Mouse (Mus musculus): Measurements from ENCODE around the gene Ccdc184. TPM values are rescaled to one million over a fixed set of nuclear protein-coding genes. Genes with fewer than 3 reads are reported as not detected.

Gene Ccdc184
- not detected in 2 replicates for total RNA-seq (2017)

DNA sequence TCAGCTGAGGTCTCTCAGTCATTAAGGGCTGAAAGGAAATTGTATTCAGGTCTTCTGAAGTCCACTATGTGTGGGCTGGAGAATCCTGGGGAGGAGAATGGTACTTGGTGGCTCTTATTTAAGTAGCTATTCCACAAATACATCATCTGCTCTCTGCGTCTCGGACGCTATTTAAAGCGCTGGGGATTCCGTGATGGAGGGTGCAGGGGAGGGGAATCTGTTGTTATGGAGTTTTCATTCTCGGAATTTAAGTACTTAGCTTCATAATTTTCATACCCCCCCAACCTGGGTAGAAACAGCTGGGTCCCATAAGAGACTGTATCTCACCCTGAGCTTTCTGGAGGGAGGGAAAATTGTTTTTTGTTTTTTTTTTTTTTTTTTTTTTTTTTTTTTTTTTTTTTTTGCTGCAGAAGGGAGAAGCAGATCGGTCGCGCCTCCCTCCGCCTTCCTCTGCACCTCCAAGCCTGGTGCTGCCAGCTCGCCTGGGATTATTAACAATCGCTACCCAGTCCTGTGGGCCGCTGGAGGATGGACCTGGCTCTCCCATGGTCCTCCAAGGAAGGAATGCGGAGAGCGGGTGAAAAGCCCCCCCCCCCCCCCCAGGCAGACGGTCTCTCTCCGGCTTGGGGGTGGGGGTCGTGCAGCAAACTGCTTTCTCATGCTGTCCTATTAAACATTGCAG is at the start of gene Ccdc184:
Gene Ccdc184 (plus strand): TSS at position 196 of the 682 bp plus-strand sequence.
- no peak for ATAC-seq (ENCODE audit: extremely low read depth, insufficient number of reproducible peaks, low FRiP score, poor library complexity, severe bottlenecking)

DNA sequence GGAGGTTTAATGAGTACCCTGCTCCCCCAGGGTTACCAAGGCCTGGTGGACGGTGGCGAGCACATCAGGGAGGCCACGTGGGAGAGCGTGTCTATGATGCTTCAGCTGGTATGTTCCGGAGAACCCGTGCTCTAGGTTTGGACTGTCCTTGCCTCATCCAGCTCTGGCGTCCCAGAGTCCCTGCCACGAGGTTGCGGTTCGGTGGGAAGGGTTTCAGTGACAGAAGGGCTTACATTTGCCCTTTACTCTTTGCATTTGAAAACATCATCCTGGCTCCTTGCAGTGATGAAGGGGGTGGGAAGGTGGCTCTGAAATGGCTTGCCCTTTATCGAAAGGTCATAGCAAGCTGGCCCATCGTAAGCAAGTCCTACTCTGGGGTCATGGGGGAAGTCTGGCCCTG is 47.6 kb upstream of the Ccdc184 start:
- ATAC-seq (ENCODE audit: extremely low read depth, insufficient number of reproducible peaks, low FRiP score, poor library complexity, severe bottlenecking) = no peak

DNA sequence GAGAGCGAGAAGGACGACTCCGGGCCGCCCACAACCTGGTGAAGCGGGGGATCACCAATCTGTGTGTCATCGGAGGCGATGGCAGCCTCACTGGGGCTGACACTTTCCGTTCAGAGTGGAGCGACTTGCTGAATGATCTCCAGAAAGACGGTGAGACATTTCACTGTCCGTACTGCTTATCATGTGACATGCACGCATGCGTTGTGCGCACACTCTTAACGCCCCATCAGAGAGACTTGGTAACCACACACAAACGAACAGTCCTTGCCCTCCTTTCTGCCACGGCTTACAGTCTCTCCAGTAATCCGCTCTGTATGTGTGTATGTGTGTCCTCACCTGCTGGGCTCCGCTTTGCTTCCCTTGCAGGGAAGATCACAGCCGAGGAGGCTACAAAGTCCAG is 46.1 kb upstream of the Ccdc184 start:
- no peak for ATAC-seq (ENCODE audit: extremely low read depth, insufficient number of reproducible peaks, low FRiP score, poor library complexity, severe bottlenecking)

DNA sequence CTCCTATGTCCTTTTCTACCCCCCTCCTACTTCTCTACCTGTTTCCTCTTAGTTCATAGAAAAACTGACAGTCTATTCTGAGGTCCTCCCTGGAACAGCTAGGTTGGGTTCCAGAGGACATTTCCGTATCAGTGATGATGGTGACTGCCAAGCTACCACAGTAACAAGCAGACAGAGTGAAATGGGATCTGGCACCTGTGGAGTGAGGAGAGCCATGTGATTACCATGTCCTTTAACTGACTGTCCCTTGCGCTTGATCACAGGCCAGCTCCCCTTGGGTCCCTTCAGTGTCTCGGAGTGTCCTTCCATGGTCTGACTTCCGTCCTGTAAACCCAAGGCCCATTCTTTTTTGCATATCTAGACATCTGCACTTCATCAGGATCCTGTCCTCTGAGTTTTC is 36.0 kb upstream of the Ccdc184 start:
- ATAC-seq (ENCODE audit: extremely low read depth, insufficient number of reproducible peaks, low FRiP score, poor library complexity, severe bottlenecking) = no peak

DNA sequence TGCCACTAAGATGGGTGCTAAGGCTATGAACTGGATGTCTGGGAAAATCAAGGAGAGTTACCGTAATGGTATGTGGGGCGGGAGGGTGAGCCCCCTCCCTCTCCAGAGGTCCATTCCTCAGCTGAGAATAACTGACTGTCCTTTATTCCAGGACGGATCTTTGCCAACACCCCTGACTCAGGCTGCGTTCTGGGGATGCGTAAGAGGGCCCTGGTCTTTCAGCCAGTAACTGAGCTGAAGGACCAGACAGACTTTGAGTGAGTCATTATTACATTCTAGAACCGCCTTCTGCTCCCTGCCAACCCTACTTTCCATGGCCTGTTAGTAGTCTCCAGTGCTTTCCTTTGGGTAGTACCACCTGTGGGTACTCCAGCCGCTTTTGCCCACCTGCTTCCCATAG is 35.5 kb upstream of the Ccdc184 start:
- ATAC-seq (ENCODE audit: extremely low read depth, insufficient number of reproducible peaks, low FRiP score, poor library complexity, severe bottlenecking) = no peak

DNA sequence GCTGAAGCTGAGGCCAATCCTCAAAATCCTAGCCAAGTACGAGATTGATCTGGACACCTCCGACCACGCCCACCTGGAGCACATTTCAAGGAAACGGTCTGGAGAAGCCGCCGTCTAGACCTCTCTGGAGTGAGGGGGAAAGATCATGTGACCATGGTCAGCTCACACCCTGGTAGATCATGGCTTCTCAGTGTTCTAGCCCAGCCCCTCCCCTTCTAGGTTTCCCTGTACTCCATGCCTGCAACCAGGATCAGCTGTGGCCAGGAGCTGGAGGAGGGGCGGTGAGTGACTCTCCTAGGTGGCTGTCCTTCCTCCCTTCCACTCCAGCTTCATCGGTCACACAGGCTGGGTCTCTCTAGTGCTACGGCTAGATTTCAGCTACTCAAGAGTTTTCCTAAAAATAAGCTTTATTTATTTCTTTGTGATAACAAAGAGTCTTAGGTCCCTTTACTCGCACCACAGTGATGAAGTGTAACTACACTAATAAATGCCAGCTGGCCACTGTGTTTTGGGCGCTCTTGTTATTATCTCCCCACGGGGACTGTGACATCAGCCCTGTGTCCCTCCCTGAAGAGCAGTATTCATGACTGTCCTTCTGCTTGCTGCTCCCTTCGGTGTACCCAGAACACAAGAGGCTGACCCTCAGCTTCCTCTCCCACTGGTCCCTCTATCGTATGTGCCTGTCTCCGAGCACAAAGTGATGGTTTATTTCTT is 34.9 kb upstream of the Ccdc184 start:
- no peak for ATAC-seq (ENCODE audit: extremely low read depth, insufficient number of reproducible peaks, low FRiP score, poor library complexity, severe bottlenecking)

DNA sequence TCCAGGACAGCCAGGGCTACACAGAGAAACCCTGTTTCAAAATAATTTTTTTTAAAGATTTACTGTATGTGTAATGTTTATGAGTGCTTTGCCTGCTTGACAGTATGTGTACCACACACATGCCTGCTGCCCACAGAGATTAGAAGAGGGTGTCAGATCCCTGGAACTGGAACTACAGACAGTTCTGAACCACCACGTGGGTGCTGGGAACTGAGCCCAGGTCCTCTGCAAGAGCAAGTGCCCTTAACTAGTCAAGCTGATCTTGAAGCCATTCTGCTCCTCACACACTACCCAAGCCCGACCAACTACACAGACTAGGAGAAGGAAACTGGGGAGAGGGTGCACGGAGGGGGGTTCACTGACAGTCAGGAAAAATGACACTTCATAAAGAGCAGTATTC is 33.5 kb upstream of the Ccdc184 start:
- ATAC-seq (ENCODE audit: extremely low read depth, insufficient number of reproducible peaks, low FRiP score, poor library complexity, severe bottlenecking) = no peak

DNA sequence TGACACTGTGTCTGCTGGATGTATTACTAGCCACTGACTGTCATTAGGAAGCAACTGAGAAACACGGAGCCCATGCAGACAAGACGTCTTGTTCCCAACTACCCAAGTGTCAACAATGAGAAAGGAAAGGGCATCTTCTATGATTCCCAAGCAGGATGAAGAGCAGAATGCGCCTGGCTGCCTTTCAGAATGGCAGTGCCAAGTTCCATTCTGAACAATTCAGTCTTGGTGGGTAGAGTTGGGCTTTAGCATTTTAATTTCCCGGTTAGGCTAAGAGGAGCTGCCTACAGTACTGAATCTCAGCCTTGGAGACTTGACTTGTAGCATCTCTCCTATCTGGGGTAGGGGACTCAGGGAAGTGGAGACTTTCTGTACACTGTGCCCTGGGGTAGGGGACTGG is 32.9 kb upstream of the Ccdc184 start:
- no peak for ATAC-seq (ENCODE audit: extremely low read depth, insufficient number of reproducible peaks, low FRiP score, poor library complexity, severe bottlenecking)

DNA sequence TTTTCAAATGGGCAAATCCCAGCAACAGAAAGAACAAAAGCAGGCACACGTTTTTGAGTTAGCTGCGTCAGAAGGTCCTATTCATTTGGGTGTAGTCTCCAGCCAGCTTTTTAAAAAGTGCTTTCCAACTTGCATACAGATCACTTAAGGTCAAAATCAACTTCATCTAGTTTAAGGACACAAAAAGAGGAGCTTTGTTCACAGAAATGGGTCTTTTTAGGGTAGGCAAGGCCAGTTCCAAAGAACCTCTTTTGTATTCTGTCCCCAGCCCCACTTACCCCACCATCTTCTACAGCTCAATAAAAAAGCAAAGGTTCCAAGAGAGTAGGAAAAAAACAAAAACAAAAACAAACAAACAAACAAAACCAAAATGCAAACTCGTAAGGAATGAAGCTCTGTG is 32.3 kb upstream of the Ccdc184 start:
- ATAC-seq (ENCODE audit: extremely low read depth, insufficient number of reproducible peaks, low FRiP score, poor library complexity, severe bottlenecking) = no peak

DNA sequence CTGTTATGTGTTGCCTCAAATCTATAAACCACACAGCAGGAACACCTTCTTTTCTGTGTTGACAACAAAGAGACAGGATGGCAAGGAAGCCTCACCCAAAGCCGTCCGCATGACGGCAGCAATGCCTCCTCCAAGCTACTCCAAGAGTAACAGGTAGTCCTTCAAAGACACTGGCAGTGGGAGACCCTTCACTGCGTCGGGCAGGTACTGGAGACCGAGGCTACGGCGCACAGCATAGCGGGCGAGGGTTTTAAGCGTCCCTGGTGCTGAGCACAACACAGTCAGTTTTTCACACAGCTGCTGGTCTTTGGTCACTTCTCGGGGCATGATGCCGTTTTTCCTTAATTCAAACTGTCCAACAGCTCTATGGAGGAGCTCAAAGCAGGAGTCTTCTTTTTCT is 31.3 kb upstream of the Ccdc184 start:
- no peak for ATAC-seq (ENCODE audit: extremely low read depth, insufficient number of reproducible peaks, low FRiP score, poor library complexity, severe bottlenecking)

DNA sequence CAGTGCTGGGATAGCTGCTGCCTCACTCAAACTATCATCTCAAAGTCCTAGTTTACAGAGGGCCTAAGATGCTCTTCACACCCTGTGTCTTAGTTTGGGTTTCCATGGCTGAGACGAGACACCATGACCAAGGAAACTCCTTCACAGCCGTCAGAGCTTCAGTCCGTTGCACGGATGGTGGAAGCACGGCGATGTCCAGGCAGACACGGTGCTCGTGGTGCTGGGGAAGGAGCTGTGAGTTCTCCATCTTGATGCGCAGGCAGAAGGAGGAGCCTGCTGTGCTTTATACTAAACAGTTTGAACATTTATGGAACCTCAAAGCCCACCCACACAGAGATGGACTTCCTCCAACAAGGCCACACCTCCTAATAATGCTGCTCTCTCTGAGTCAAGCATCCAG is 30.1 kb upstream of the Ccdc184 start:
- ATAC-seq (ENCODE audit: extremely low read depth, insufficient number of reproducible peaks, low FRiP score, poor library complexity, severe bottlenecking) = no peak

DNA sequence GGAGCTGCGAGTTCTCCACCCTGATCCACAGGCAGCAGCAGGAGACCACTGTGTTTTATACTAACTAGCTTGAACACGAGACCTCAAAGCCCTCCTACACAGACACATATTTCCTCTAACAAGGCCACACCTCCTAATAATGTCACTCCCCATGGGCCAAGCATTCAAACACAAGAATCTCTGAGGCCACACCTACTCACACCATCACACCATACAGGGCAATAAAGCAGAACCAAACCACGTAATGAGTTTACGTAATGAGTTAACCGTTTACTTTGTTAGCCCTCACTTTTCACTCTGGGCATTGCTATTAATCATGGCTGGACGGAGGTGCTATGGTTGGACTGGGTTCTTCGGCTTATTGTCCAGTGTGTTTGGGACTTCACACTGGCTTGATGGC is 27.2 kb upstream of the Ccdc184 start:
- ATAC-seq (ENCODE audit: extremely low read depth, insufficient number of reproducible peaks, low FRiP score, poor library complexity, severe bottlenecking) = no peak

DNA sequence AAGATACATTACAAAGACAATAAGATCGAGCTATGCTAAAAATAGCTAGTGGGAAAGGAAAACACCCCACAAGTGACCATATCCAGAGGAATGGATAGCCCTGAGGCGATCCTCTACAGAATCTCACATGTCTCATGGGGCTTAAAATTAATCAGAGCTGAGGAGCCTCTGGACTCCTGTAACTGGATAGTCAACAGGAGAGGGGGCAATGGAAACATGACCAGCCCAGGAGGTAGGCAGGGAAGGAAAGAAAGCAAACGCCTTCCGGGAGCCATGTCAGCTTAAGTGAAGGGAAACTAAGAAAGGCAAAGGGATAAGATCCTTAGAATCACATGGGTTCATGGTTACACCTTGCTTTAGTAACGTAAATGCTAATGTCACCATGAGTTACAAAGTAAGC is 26.1 kb upstream of the Ccdc184 start:
- ATAC-seq (ENCODE audit: extremely low read depth, insufficient number of reproducible peaks, low FRiP score, poor library complexity, severe bottlenecking) = no peak

DNA sequence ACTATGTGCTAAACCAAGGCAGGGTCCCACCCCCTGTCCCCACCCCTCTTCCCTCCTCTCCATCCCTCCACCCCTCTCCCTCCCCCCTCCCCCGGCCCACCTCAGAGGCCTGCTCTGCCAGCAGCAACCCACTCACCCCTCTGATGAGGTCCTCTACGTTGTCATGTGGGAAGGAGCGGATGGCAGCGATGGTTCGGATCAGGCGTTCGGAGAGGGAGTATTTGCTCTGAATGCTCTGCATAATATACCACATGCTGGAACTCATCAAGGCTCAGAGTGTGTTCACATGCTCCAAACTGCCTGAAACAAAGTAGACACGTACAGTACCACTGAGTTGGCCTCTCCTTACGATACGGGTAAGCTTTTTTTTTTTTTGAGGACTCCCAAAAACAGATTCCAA is 24.4 kb upstream of the Ccdc184 start:
- ATAC-seq (ENCODE audit: extremely low read depth, insufficient number of reproducible peaks, low FRiP score, poor library complexity, severe bottlenecking) = no peak

DNA sequence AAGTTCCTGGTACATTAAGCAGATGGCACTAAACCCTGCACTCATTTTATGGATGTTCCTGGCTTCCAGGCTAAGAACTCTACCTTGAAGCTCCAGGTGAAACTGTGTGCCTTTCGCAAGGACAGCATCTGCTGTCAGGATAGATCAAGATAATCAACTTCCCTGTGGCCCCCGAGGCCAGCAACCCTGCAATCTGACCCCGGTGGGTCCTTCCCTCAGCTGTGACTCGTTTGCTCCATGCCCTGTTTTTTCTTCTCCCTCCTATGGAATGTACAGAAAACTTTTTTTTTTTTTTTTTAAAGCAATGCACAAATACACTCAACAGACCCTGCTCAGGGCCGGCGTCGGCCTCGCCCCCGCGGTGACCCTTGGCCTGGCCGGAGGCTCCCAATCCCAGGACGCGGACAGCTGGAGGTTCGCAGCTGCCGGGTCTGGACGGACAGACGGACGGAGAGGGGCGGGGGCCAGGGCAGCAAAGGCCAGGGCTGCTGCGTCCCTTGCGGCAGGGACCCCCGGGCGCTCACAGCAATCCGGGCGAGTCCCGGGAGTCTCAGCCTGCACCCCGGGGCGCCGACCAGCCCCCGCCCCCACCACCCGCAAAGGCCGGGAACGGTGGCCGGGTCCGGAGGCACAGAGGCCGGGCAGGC is 22.0 kb upstream of the Ccdc184 start:
- no peak for ATAC-seq (ENCODE audit: extremely low read depth, insufficient number of reproducible peaks, low FRiP score, poor library complexity, severe bottlenecking)

DNA sequence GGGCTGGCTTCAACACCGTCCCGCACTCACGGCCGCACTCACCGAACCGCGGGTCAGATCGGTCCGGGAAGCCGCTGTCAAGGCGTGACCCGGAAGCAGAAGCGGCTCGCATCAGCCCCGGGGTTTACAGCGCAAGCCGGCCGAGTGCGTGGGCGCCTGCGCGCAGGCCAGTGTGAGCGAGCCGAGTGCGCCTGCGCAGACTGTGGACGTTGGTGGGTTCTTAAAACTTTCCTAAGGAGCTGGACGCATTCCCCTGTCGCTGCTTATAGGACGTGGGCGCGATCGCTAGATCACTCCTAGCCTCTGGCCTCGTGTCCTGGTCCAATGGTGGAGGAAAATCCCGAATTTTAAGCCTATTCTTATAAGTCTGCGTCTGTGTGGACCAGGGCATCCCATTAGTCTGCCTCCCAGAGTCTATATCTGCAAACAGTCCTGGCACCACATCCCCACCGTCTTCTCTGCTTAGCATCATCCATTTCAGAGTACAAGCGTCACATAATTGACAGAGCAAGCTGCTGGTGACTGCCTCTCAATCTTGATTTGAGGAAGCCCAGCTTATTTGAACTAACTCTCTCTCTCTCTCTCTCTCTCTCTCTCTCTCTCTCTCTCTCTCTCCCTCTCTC is 21.3 kb upstream of the Ccdc184 start:
- ATAC-seq (ENCODE audit: extremely low read depth, insufficient number of reproducible peaks, low FRiP score, poor library complexity, severe bottlenecking) = peak; percentile 88

DNA sequence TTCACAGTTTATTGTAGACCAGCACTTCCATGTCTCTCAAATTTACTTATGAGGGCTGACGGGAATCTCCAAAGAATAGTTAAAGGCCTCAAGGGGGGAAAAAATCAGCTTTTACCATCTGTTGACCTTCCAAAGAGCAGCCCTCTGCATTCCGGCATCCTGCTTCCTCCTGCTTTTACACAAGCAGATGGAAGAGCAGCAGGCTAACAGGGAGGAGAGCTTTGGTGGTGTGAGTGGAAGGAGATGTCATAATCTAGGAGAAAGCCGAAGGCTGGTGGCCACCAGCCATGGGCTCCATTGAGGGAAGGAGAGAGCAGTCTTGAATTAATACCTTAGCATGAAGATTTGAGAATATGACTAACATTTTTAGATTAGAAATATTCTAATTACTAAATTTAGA is 18.6 kb upstream of the Ccdc184 start:
- ATAC-seq (ENCODE audit: extremely low read depth, insufficient number of reproducible peaks, low FRiP score, poor library complexity, severe bottlenecking) = no peak

DNA sequence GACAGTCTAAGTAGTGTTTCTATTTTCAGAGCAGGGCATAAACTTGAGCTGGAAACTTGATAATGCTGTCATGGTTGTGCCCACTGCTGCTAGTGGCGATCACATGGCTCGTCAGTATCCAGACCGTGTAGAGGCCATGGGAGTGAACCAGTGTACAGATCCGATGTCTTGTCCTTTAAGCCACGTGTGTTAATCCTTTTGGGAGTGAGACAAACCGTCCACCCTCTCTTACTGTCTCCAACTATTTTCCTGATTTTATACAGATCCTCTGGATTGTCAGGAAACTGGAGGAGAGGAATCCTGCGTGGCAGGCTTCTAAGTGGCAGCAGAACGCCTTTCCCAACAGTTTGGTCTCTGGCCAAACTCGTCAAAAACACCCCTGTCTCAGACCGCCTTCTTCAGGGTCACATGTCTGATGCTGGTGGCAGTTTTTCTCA is 17.8 kb upstream of the Ccdc184 start:
- ATAC-seq (ENCODE audit: extremely low read depth, insufficient number of reproducible peaks, low FRiP score, poor library complexity, severe bottlenecking) = no peak

DNA sequence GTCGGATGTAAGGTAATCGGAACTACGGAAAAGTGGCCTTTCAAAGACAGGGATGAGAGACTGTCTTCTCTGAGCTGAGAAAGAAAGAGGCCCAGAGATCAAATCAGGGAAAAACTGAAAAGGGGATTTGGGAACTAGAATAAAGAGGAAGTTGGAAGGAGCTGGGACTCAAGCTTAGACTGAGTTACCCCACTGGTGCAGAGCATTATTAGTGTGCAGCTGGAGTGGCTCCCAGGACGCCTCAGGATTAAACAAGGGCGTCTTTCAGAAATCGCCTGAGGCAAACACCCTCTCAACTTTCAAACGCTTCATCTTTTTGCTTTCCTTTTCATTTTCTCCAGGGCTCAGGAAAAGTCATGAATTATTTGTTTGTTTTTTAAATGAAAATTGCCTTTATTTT is 14.0 kb upstream of the Ccdc184 start:
- no peak for ATAC-seq (ENCODE audit: extremely low read depth, insufficient number of reproducible peaks, low FRiP score, poor library complexity, severe bottlenecking)

DNA sequence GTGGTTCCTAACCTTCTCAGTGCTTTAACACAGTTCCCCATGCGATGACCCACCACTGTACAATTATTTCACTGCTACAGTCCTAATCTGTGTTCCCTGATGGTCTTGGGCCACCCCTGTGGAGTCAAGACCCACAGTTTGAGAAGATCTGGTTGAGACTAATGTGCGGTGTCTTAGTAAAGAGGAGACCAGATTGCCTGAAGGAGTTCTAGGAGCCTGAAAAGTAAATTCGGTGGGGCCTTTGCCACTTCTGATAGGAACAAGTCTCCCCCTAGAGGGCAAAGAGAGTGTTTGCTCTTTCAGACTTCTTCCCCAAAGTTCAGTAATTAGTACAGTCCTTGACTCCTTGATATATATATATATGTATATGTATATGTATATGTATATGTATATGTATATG is 13.3 kb upstream of the Ccdc184 start:
- ATAC-seq (ENCODE audit: extremely low read depth, insufficient number of reproducible peaks, low FRiP score, poor library complexity, severe bottlenecking) = peak; percentile 55; the same call in 1 of the 2 replicates

All from neutrophil, adult 5-6 weeks (primary cell).